Mouse (Mus musculus) Patski (cell line): ENCODE measurements around the gene Trank1. TPM values are rescaled to one million over a fixed set of nuclear protein-coding genes. Genes with fewer than 3 reads are reported as not detected.
A peak's percentile ranks its signal among the peaks of the same experiment; 100 is the strongest.

Source experiments
- ATAC-seq: fragments of 100-300 bp; one replicate; pipeline ENCODE4 v1.8.0; 2021
- CTCF ChIA-PET: fragments of 350-600 bp; sonication (Branson Sonifier 250); formaldehyde crosslinking; loops from one replicate; lab custom pipeline; 2022; ENCODE audit warnings: inconsistent platforms; lab: Charles Lee
- POLR2A ChIA-PET: fragments of 350-600 bp; sonication (Branson Sonifier 250); formaldehyde crosslinking; loops from one replicate; lab custom pipeline; 2022; ENCODE audit warnings: antibody characterized with exemption, inconsistent platforms; lab: Charles Lee
- DNase-seq: peaks from one replicate; pipeline ENCODE4 v3.0.0-alpha.2; 2011; ENCODE audit warnings: low read depth, low spot score
- H3K27me3 ChIP-seq: fragments of 371-371 bp; one replicate; pipeline ENCODE4 v1.5.1; 2021
- CTCF ChIP-seq: fragments of 100-300 bp; IDR thresholded peaks from one replicate; pipeline ENCODE4 v1.5.1; 2021
- in situ Hi-C: fragments of 300-500 bp; cut with MboI; formaldehyde crosslinking; loops from 3 replicates; pipeline ENCODE4 v1.11.1; 2018; ENCODE audit warnings: low pct_unique_long_range_greater_than_20kb, mixed read lengths
- polyA plus RNA-seq: library from polyadenylated mRNA; unstranded; gene quantifications from one replicate; pipeline ENCODE4 v1.2.3, GENCODE M21; 2021

Trank1 gene
- polyA plus RNA-seq, 1 experiment from 2014 or later = 8.6 TPM

DNA sequence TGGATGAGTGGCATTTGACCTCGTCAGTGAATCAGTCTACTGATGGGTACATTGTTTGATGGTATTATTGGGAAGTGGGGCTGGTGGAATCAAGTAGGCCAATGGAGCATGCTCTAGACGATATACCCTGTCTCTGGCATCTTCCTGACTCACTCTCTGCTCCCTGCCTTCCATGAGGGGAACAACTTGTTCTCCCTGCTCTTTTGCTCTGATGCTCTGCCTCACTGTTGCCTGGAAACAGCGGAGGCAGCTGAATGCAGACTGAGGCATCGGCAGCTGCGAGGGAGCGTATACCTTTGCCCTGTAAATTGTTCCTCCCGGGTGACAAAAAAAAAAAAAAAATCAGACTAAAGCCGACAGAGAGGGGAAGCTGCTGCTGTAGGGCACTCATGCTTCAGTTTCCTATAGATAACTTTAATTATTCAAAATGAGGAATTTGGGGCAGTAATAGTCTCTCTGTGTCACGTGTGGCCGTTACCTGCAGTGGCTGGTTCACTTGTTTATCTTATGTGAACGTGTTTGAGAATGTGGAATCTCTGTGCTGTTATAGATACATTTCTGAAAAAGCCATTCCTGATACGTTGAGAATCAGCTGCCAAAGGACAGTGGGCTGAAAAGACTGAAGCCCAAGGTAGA lies 9.2 kb upstream of the Trank1 start:
- POLR2A ChIA-PET = interaction anchor here (0.7 kb wide), 1 partner anchor 172 kb away, joined by 3 read pairs; no protein-coding TSS in a partner anchor
- in situ Hi-C loops = no loop called here

DNA sequence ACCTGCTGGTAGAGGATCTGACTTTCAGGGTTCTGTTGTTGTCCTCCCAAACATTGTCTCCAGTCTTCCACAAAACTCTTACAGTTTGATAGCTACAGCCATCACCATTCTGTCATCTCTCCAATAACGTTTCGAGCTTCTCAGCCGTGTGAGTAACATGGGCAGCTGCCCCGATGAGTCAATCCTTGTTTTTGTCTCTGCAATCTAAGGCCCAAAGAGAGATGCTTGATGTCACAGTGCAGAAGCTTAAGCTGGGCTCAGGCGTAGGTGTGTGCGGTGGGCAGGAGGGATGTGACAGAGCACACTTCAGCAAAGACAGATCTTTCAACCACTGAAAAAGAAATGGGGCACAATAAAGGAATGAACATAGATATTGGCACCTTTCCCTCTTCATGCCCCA lies 7.5 kb upstream of the Trank1 start:
- CTCF ChIA-PET = interaction anchor here (1.2 to 7.8 kb wide), 3 partner anchors 10 to 14 kb away, joined by 3 to 65 read pairs (median 4); no protein-coding TSS in a partner anchor
- in situ Hi-C loops = no loop called here
- H3K27me3 ChIP-seq = no peaks in the 10 kb centered on the region
- TF ChIP-seq CTCF = no peak
- POLR2A ChIA-PET = no interaction called here
- ATAC-seq (no peak), DNase-seq (no peak)

More for the DNA sequence above, 9.2 kb upstream of the Trank1 start:
- no peak for ATAC-seq
- CTCF ChIA-PET = interaction anchor here (7.8 kb wide), 1 partner anchor 13 kb away, joined by 65 read pairs; no protein-coding TSS in a partner anchor
- no peaks in the 10 kb centered on the region for H3K27me3 ChIP-seq
- TF ChIP-seq CTCF = no peak
- no peak for DNase-seq

- ChIA-PET POLR2A (no interaction called here), CTCF (interaction anchor here (0.9 to 7.8 kb wide), 4 partner anchors 8 to 29 kb away, joined by 3 to 65 read pairs (median 4); no protein-coding TSS in a partner anchor)
- TF ChIP-seq CTCF = no peak
- ATAC-seq (no peak), DNase-seq (no peak)
- in situ Hi-C loops = no loop called here
- no peaks in the 10 kb centered on the region for H3K27me3 ChIP-seq
Measured at GRCm38 (mm10) chr9:111306142-111306541, 5.4 kb upstream of the Trank1 start.

DNA sequence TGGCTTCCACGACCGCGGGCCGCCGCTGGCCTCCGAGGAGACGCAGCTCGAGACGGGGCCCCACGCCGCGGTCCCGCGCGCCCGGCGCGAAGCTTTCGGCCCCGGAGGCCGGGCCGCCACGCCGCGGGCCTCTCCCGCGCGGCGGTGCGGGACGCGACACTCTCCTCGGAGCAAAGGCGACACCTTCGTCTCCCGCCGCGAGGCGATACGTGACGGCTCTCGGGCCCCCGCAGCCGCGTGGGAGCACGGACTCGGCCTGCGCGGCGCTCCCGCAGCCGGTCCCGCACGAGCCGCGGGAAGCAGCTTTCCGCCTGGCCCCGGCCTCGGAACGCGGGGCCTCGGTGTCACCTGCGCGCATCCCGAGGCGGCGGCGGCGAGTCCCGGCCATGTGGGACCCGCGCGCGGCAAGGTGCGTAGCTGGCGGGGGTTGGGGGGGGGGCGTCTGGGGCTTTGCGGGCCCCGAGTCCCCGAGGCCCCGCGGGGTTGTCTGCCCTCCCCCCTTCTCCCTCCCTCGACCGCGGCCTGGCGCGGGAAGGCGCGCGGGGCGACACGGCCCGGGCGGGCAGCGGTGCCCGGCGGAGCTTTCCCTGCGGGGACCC lies 403 bp downstream of the Trank1 start:
- ChIA-PET POLR2A (interaction anchor here (1.1 to 1.2 kb wide), 2 partner anchors 11 to 22 kb away, joined by 3 to 5 read pairs; no protein-coding TSS in a partner anchor), CTCF (interaction anchor here (1.4 kb wide), 1 partner anchor 22 kb away, joined by 10 read pairs; no protein-coding TSS in a partner anchor)
- in situ Hi-C loops = no loop called here
- no peaks in the 10 kb centered on the region for H3K27me3 ChIP-seq
- DNase-seq (no peak), ATAC-seq (peak; percentile 18)
- no peak for TF ChIP-seq CTCF

DNA sequence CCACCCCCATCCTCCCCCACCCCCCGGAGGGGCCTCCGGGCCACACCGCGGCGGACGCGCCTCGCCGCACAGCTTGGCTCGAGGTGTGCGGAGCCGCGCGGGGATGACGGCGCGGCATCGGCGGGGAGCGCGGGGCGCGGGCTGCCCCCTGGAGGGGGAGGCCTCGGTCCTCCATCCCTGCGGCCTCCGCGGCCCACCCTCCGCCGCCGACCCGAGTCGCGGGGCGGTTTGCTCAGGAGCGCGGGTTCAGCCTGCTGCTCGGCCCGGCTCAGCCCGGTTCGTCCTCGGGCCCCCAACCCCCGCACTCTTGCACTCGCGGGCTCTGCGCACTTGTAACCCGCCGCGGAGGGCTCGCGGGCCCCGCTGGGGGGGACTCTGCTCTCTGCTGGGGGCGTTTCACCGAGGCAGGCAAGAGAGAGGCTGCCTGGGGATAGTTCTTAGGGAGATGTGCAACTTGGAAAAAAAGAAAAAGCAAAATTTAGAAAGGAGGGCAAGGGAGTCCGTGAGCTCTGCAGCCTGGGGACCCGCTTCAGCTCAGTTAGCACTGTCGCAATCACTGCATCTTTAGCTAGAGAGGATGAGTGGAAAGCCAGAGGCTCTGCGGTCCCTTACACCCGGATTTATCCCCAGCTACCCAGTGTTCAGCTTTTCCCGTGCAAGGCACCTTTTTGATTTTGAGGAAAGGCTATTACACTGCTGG lies 1.1 kb downstream of the Trank1 start:
- ATAC-seq (peak; percentile 65), DNase-seq (no peak)
- no peaks in the 10 kb centered on the region for H3K27me3 ChIP-seq
- ChIA-PET POLR2A (interaction anchor here (1.1 kb wide), 1 partner anchor 11 kb away, joined by 3 read pairs; no protein-coding TSS in a partner anchor), CTCF (interaction anchor here (1.4 kb wide), 1 partner anchor 23 kb away, joined by 10 read pairs; no protein-coding TSS in a partner anchor)
- in situ Hi-C loops = no loop called here
- peak; percentile 40 for TF ChIP-seq CTCF

DNA sequence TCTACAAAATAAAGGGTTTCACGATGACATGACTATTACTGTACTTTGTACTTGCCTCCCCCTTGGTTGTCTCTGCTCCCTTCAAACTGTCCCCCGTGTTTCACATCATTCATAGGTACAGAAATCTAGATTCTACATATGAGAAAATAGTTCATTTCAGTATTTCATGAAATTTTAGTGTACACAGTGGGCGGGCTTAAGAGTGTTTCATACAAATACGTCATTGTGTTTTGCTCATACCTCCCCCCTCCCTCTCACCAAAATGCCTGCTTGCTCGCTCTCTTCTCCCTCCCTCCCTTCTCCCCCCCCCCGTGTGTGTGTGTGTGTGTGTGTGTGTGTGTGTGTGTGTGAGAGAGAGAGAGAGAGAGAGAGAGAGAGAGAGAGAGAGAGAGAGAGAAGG lies 1.8 kb downstream of the Trank1 start:
- in situ Hi-C loops = no loop called here
- no peaks in the 10 kb centered on the region for H3K27me3 ChIP-seq
- TF ChIP-seq CTCF = no peak
- ChIA-PET POLR2A (interaction anchor here (1.1 kb wide), 1 partner anchor 12 kb away, joined by 3 read pairs; no protein-coding TSS in a partner anchor), CTCF (interaction anchor here (1.4 kb wide), 1 partner anchor 24 kb away, joined by 10 read pairs; no protein-coding TSS in a partner anchor)
- DNase-seq = no peak
- ATAC-seq = no peak

DNA sequence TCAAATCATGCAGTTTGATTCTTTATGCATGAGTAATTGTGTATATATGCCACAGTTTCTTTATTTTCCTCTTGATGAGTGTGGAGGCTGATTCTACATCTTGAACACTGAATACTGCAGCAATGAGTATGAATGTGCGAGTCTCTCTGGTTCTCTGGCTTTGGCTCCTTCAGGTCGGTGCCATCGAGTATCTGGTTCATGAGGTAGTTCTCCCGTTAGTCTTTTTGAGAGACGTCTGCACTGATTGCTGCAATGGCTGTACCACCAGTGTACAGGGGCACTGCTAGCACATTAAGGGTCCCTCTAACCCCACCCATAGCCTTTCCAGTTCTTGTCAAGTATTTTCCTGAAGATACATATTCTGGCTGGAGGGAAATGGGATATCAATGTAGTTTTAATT lies 2.3 kb downstream of the Trank1 start:
- CTCF ChIA-PET = interaction anchor here (0.9 to 2.3 kb wide), 5 partner anchors 9 to 55 kb away, joined by 3 to 9 read pairs (median 4); no protein-coding TSS in a partner anchor
- H3K27me3 ChIP-seq = no peaks in the 10 kb centered on the region

GRCm38 (mm10) chr9:111314219-111314618 lies 2.7 kb downstream of the Trank1 start:
- TF ChIP-seq CTCF = peak; percentile 79
- ChIA-PET POLR2A (no interaction called here), CTCF (interaction anchor here (0.9 to 2.3 kb wide), 5 partner anchors 10 to 55 kb away, joined by 3 to 9 read pairs (median 4); no protein-coding TSS in a partner anchor)
- in situ Hi-C loops = no loop called here
- peak; percentile 22 for ATAC-seq
- no peak for DNase-seq
- no peaks in the 10 kb centered on the region for H3K27me3 ChIP-seq

More for the DNA sequence above, 2.3 kb downstream of the Trank1 start:
- DNase-seq = no peak
- POLR2A ChIA-PET = no interaction called here
- no peak for ATAC-seq
- in situ Hi-C loops = no loop called here
- TF ChIP-seq CTCF = no peak

DNA sequence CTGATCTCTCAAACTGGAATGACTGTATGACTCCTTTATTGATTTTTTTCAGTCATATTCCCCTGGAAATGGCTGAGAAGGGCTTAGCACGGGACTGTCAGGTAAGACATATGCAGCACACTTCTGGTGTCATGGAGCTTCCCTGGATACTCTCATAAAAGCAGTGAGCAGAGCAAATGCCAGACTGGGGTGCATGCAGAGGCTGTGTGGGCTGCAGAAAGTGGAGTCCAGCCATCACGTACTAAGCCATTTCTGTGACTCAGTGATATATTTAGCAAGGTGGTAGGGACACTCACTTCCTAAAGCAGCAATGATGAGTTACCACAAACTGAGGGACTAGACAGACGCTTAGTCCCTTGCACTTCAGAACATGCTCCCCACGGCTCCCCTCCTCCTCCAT lies 9.4 kb downstream of the Trank1 start:
- ChIA-PET POLR2A (no interaction called here), CTCF (interaction anchor here (0.6 to 2.3 kb wide), 2 partner anchors 32 to 34 kb away, joined by 3 to 11 read pairs; no protein-coding TSS in a partner anchor)
- TF ChIP-seq CTCF = no peak
- no peak for ATAC-seq
- no peak for DNase-seq
- no peaks in the 10 kb centered on the region for H3K27me3 ChIP-seq
- in situ Hi-C loops = no loop called here

GRCm38 (mm10) chr9:111324881-111325280 lies 13.3 kb downstream of the Trank1 start:
- DNase-seq (peak; percentile 82), ATAC-seq (peak; percentile 85)
- in situ Hi-C loops = no loop called here
- no peaks in the 10 kb centered on the region for H3K27me3 ChIP-seq
- TF ChIP-seq CTCF = no peak
- ChIA-PET POLR2A (no interaction called here), CTCF (interaction anchor here (2.0 to 4.2 kb wide), 3 partner anchors 9 to 35 kb away, joined by 8 to 19 read pairs (median 10); no protein-coding TSS in a partner anchor)
